Mouse (Mus musculus): ENCODE data around the gene Rsl1. TPM values are rescaled to one million over a fixed set of nuclear protein-coding genes. Genes with fewer than 3 reads are reported as not detected.

Rsl1 gene
- 7.2 TPM for polyA plus RNA-seq (2014; fragmentation: Illumina TruSeq; extraction: RNeasy Lipid Tissue Mini Kit (QIAGEN cat#74804); ENCODE audit: low read depth, low replicate concordance)

GRCm38 (mm10) chr13:67172991-67173722 lies at the start of gene Rsl1:
Gene Rsl1, plus strand, starts transcription at chr13:67173182.

GRCm38 (mm10) chr13:67194340-67194894 lies 21.4 kb downstream of the Rsl1 start, which contains the start of gene Zfp455:
Gene Zfp455, plus strand, starts transcription at chr13:67194506.

Other genes starting within 250 kb of the Rsl1 start
- gene Zfp712, start 112.0 kb upstream of the Rsl1 start, polyA plus RNA-seq (2014; fragmentation: Illumina TruSeq; extraction: RNeasy Lipid Tissue Mini Kit (QIAGEN cat#74804); ENCODE audit: low read depth, low replicate concordance), result 2.0 TPM
- gene Zfp708, start 75.2 kb upstream of the Rsl1 start, polyA plus RNA-seq (2014; fragmentation: Illumina TruSeq; extraction: RNeasy Lipid Tissue Mini Kit (QIAGEN cat#74804); ENCODE audit: low read depth, low replicate concordance), result 10.3 TPM
- 10.6 TPM for gene Gm28557, start 64.6 kb upstream of the Rsl1 start, polyA plus RNA-seq (2014; fragmentation: Illumina TruSeq; extraction: RNeasy Lipid Tissue Mini Kit (QIAGEN cat#74804); ENCODE audit: low read depth, low replicate concordance)
- 3.7 TPM for gene Rslcan18, start 56.9 kb upstream of the Rsl1 start, polyA plus RNA-seq (2014; fragmentation: Illumina TruSeq; extraction: RNeasy Lipid Tissue Mini Kit (QIAGEN cat#74804); ENCODE audit: low read depth, low replicate concordance)
- 8.6 TPM for gene Zfp759, start 51.5 kb upstream of the Rsl1 start, polyA plus RNA-seq (2014; fragmentation: Illumina TruSeq; extraction: RNeasy Lipid Tissue Mini Kit (QIAGEN cat#74804); ENCODE audit: low read depth, low replicate concordance)
- gene Zfp455, start 21.3 kb downstream of the Rsl1 start, polyA plus RNA-seq (2014; fragmentation: Illumina TruSeq; extraction: RNeasy Lipid Tissue Mini Kit (QIAGEN cat#74804); ENCODE audit: low read depth, low replicate concordance), result 4.1 TPM
- 2.8 TPM for gene Zfp458, start 105.3 kb downstream of the Rsl1 start, polyA plus RNA-seq (2014; fragmentation: Illumina TruSeq; extraction: RNeasy Lipid Tissue Mini Kit (QIAGEN cat#74804); ENCODE audit: low read depth, low replicate concordance)
- 0.69 TPM for gene Zfp457, start 133.3 kb downstream of the Rsl1 start, polyA plus RNA-seq (2014; fragmentation: Illumina TruSeq; extraction: RNeasy Lipid Tissue Mini Kit (QIAGEN cat#74804); ENCODE audit: low read depth, low replicate concordance)
- 12.4 TPM for gene Zfp595, start 159.4 kb downstream of the Rsl1 start, polyA plus RNA-seq (2014; fragmentation: Illumina TruSeq; extraction: RNeasy Lipid Tissue Mini Kit (QIAGEN cat#74804); ENCODE audit: low read depth, low replicate concordance)
- not detected for gene Gm28044, start 187.4 kb downstream of the Rsl1 start, polyA plus RNA-seq (2014; fragmentation: Illumina TruSeq; extraction: RNeasy Lipid Tissue Mini Kit (QIAGEN cat#74804); ENCODE audit: low read depth, low replicate concordance)
- 8.5 TPM for gene Zfp953, start 187.4 kb downstream of the Rsl1 start, polyA plus RNA-seq (2014; fragmentation: Illumina TruSeq; extraction: RNeasy Lipid Tissue Mini Kit (QIAGEN cat#74804); ENCODE audit: low read depth, low replicate concordance)
- not detected for gene Gm28041, start 202.6 kb downstream of the Rsl1 start, polyA plus RNA-seq (2014; fragmentation: Illumina TruSeq; extraction: RNeasy Lipid Tissue Mini Kit (QIAGEN cat#74804); ENCODE audit: low read depth, low replicate concordance)
- 2.1 TPM for gene Zfp456, start 202.6 kb downstream of the Rsl1 start, polyA plus RNA-seq (2014; fragmentation: Illumina TruSeq; extraction: RNeasy Lipid Tissue Mini Kit (QIAGEN cat#74804); ENCODE audit: low read depth, low replicate concordance)
- 6.3 TPM for gene Zfp429, start 226.6 kb downstream of the Rsl1 start, polyA plus RNA-seq (2014; fragmentation: Illumina TruSeq; extraction: RNeasy Lipid Tissue Mini Kit (QIAGEN cat#74804); ENCODE audit: low read depth, low replicate concordance)
- 0.21 TPM for gene Zfp459, start 248.2 kb downstream of the Rsl1 start, polyA plus RNA-seq (2014; fragmentation: Illumina TruSeq; extraction: RNeasy Lipid Tissue Mini Kit (QIAGEN cat#74804); ENCODE audit: low read depth, low replicate concordance)